Mouse (Mus musculus) ES-Bruce4 (cell line): Measurements from ENCODE around the gene Gm10715.
"Not testable (repeated sequence)": the region's sequence is repeated elsewhere in the genome, so short reads cannot be mapped to it uniquely, and the experiment has no call there.

Experiments used
- CTCF ChIP-seq: IDR thresholded peaks from one replicate; pipeline ENCODE4 v1.8.1; 2011; ENCODE audit warnings: low read depth, low read length
- EP300 ChIP-seq: IDR thresholded peaks from 2 replicates; pipeline ENCODE4 v1.6.1; 2011; ENCODE audit warnings: low read depth, low read length; ENCODE audit not compliant: insufficient read depth
- POLR2A ChIP-seq: IDR thresholded peaks from one replicate; pipeline ENCODE4 v1.8.1; 2011; ENCODE audit warnings: low read length; ENCODE audit not compliant: insufficient read depth

- not testable (repeated sequence) for TF ChIP-seq CTCF, EP300, POLR2A
These were observed 27.3 kb upstream of the Gm10715 start for GRCm38 (mm10) chr9:3009331-3009730.
